Mouse (Mus musculus) liver, embryonic 12.5 days (tissue): ENCODE data around the gene Pygo1. TPM values are rescaled to one million over a fixed set of nuclear protein-coding genes. Genes with fewer than 3 reads are reported as not detected.
A peak's percentile ranks its signal among the peaks of the same experiment; 100 is the strongest.

Experiments
- ATAC-seq: fragments of 200-750 bp; cut with Nextera tagmentation; 2 replicates; pipeline ENCODE4 v1.8.0; 2017; ENCODE audit warnings: moderate number of reproducible peaks, mild to moderate bottlenecking, moderate library complexity
- H3K27ac ChIP-seq: fragments of 300-500 bp; sonication (generic); 2 replicates; pipeline ENCODE4 v1.5.1; 2016; ENCODE audit warnings: mild to moderate bottlenecking
- H3K27me3 ChIP-seq: fragments of 300-500 bp; sonication (generic); replicated peaks from 2 replicates; pipeline ENCODE4 v1.6.1; 2016; ENCODE audit warnings: mild to moderate bottlenecking, moderate library complexity
- H3K36me3 ChIP-seq: fragments of 300-500 bp; sonication (generic); 2 replicates; pipeline ENCODE4 v1.6.1; 2016; ENCODE audit warnings: mild to moderate bottlenecking, moderate library complexity
- H3K4me1 ChIP-seq: fragments of 300-500 bp; sonication (generic); 2 replicates; pipeline ENCODE4 v1.6.1; 2016
- H3K4me2 ChIP-seq: fragments of 300-500 bp; sonication (generic); 2 replicates; pipeline ENCODE4 v1.6.1; 2016; ENCODE audit warnings: mild to moderate bottlenecking, moderate library complexity
- H3K4me3 ChIP-seq: fragments of 300-500 bp; sonication (generic); 2 replicates; pipeline ENCODE4 v1.5.1; 2016; ENCODE audit warnings: mild to moderate bottlenecking, moderate library complexity
- H3K9ac ChIP-seq: fragments of 300-500 bp; sonication (generic); 2 replicates; pipeline ENCODE4 v1.6.1; 2016; ENCODE audit warnings: mild to moderate bottlenecking, moderate library complexity
- H3K9me3 ChIP-seq: fragments of 300-500 bp; sonication (generic); replicated peaks from 2 replicates; pipeline ENCODE4 v1.6.1; 2016; ENCODE audit warnings: mild to moderate bottlenecking, moderate library complexity
- WGBS: fragments of 180-500 bp; shearing (Covaris S2); methylation state at CpG from one replicate; pipeline ENCODE4 v1.1.7; 2016; ENCODE audit not compliant: insufficient replicate concordance; 5-methylcytosine and 5-hydroxymethylcytosine counted together
- polyA plus RNA-seq: library from polyadenylated mRNA; unstranded; fragments of >200 nt; fragmentation: Nextera tagmentation; extraction: Ambion mirVana; gene quantifications from 2 replicates; pipeline ENCODE4 v1.2.1, GENCODE M21; 2016

The Pygo1 gene
- polyA plus RNA-seq, 1 experiment from 2014 or later = 0.35 TPM

GRCm38 (mm10) chr9:72944286-72944685 lies 18.8 kb downstream of the Pygo1 start:
- Histone ChIP-seq H3K27me3 (no peaks in the 10 kb centered on the region), H3K9me3 (peaks cover 3% of the 10 kb centered on the region), H3K9ac (no peak overlapping the region), H3K4me3 (no peak overlapping the region), H3K4me1 (no peaks in the 10 kb centered on the region), H3K4me2 (no peak overlapping the region), H3K27ac (no peak overlapping the region), H3K36me3 (no peaks in the 10 kb centered on the region)
- 74% methylated on average over 13 of the region's 13 CpGs for WGBS
- no peak for ATAC-seq

- Histone ChIP-seq H3K4me2 (no peak overlapping the region), H3K27me3 (no peaks in the 10 kb centered on the region; the same call in 1 of the 2 replicates), H3K9ac (no peak overlapping the region), H3K4me3 (no peak overlapping the region), H3K27ac (no peak overlapping the region), H3K36me3 (no peaks in the 10 kb centered on the region), H3K4me1 (no peaks in the 10 kb centered on the region), H3K9me3 (peaks cover 3% of the 10 kb centered on the region)
- 76% methylated on average over 1 of the region's 1 CpGs for WGBS
- ATAC-seq = no peak
Measured at GRCm38 (mm10) chr9:72947010-72947409, 21.6 kb downstream of the Pygo1 start.

GRCm38 (mm10) chr9:72949572-72949971 lies 24.1 kb downstream of the Pygo1 start:
- WGBS = 67% methylated on average over 7 of the region's 7 CpGs
- Histone ChIP-seq H3K4me1 (no peaks in the 10 kb centered on the region), H3K9ac (no peak overlapping the region), H3K4me2 (no peak overlapping the region), H3K36me3 (no peaks in the 10 kb centered on the region), H3K4me3 (no peak overlapping the region), H3K9me3 (peaks cover 3% of the 10 kb centered on the region), H3K27ac (no peak overlapping the region), H3K27me3 (no peaks in the 10 kb centered on the region; the same call in 1 of the 2 replicates)
- ATAC-seq = no peak

GRCm38 (mm10) chr9:72954746-72955145 lies 29.3 kb downstream of the Pygo1 start:
- no peak overlapping the region for H3K4me3 ChIP-seq
- no peak for ATAC-seq
- WGBS = 43% methylated on average over 2 of the region's 2 CpGs

GRCm38 (mm10) chr9:72955546-72955945 lies 30.1 kb downstream of the Pygo1 start:
- Histone ChIP-seq H3K9me3 (no peaks in the 10 kb centered on the region), H3K9ac (no peak overlapping the region), H3K4me3 (no peak overlapping the region), H3K27me3 (no peaks in the 10 kb centered on the region; the same call in 1 of the 2 replicates), H3K27ac (no peak overlapping the region), H3K4me2 (no peak overlapping the region), H3K4me1 (peaks cover 16% of the 10 kb centered on the region), H3K36me3 (no peaks in the 10 kb centered on the region)
- no peak for ATAC-seq
- WGBS = 29% methylated on average over 1 of the region's 1 CpGs

More at GRCm38 (mm10) chr9:72954746-72955145, 29.3 kb downstream of the Pygo1 start:
- H3K4me1 ChIP-seq = peaks cover 16% of the 10 kb centered on the region
- H3K36me3 ChIP-seq = no peaks in the 10 kb centered on the region
- H3K9ac ChIP-seq = no peak overlapping the region
- no peaks in the 10 kb centered on the region for H3K9me3 ChIP-seq
- H3K27me3 ChIP-seq = no peaks in the 10 kb centered on the region; the same call in 1 of the 2 replicates
- no peak overlapping the region for H3K4me2 ChIP-seq
- H3K27ac ChIP-seq = no peak overlapping the region

GRCm38 (mm10) chr9:72958521-72959450 lies 33.3 kb downstream of the Pygo1 start, which contains the start of the genes Dyx1c1 and Gm44503:
TSS of gene Dyx1c1 (plus strand) at chr9:72958785.
TSS of gene Gm44503 (plus strand) at chr9:72958852.
- Histone ChIP-seq H3K9ac (peak within 1 kb of the TSS; percentile 54), H3K4me1 (peaks cover 16% of the 10 kb centered on the region), H3K9me3 (no peaks in the 10 kb centered on the region), H3K4me2 (peak within 1 kb of the TSS; percentile 60), H3K4me3 (peak within 1 kb of the TSS; percentile 63), H3K27me3 (no peaks in the 10 kb centered on the region), H3K36me3 (no peaks in the 10 kb centered on the region), H3K27ac (peak within 1 kb of the TSS; percentile 22; the same call in 1 of the 2 replicates)
- ATAC-seq = peak; percentile 78
- 2% methylated on average over 43 of the region's 43 CpGs for WGBS

GRCm38 (mm10) chr9:72961346-72961745 lies 35.9 kb downstream of the Pygo1 start:
- H3K4me2 ChIP-seq = no peak overlapping the region
- no peak overlapping the region for H3K9ac ChIP-seq
- peaks cover 16% of the 10 kb centered on the region for H3K4me1 ChIP-seq
- no peaks in the 10 kb centered on the region for H3K9me3 ChIP-seq
- no peak for ATAC-seq
- no peaks in the 10 kb centered on the region for H3K27me3 ChIP-seq
- no peak overlapping the region for H3K4me3 ChIP-seq
- no peak overlapping the region for H3K27ac ChIP-seq
- H3K36me3 ChIP-seq = no peaks in the 10 kb centered on the region
- 66% methylated on average over 8 of the region's 8 CpGs for WGBS

- no peak overlapping the region for H3K9ac ChIP-seq
- 56% methylated on average over 15 of the region's 15 CpGs for WGBS
- peaks cover 16% of the 10 kb centered on the region for H3K4me1 ChIP-seq
- H3K4me3 ChIP-seq = no peak overlapping the region
- no peaks in the 10 kb centered on the region for H3K36me3 ChIP-seq
- no peaks in the 10 kb centered on the region for H3K27me3 ChIP-seq
- H3K9me3 ChIP-seq = no peaks in the 10 kb centered on the region
- H3K4me2 ChIP-seq = no peak overlapping the region
- no peak for ATAC-seq
- no peak overlapping the region for H3K27ac ChIP-seq
Measured at GRCm38 (mm10) chr9:72961959-72962358, 36.5 kb downstream of the Pygo1 start.

- no peak overlapping the region for H3K9ac ChIP-seq
- H3K4me2 ChIP-seq = 0 out of 2 replicates have a peak overlapping the region, but pooled peaks have one; percentile 27
- no peaks in the 10 kb centered on the region for H3K4me1 ChIP-seq
- H3K36me3 ChIP-seq = no peaks in the 10 kb centered on the region
- H3K27ac ChIP-seq = no peak overlapping the region
- H3K27me3 ChIP-seq = no peaks in the 10 kb centered on the region
- WGBS = 29% methylated on average over 11 of the region's 11 CpGs
- ATAC-seq = 0 out of 2 replicates have a peak, but pooled peaks have one; percentile 42
- H3K4me3 ChIP-seq = no peak overlapping the region
- H3K9me3 ChIP-seq = no peaks in the 10 kb centered on the region
Measured at GRCm38 (mm10) chr9:72968349-72969061, 43.1 kb downstream of the Pygo1 start.

- Histone ChIP-seq H3K4me2 (no peak overlapping the region), H3K9me3 (no peaks in the 10 kb centered on the region), H3K36me3 (no peaks in the 10 kb centered on the region), H3K4me1 (no peaks in the 10 kb centered on the region), H3K27ac (no peak overlapping the region), H3K9ac (no peak overlapping the region), H3K4me3 (no peak overlapping the region), H3K27me3 (no peaks in the 10 kb centered on the region)
- whole genome bisulfite sequencing = 61% methylated on average over 7 of the region's 7 CpGs
- no peak for ATAC-seq
Measured at GRCm38 (mm10) chr9:72969874-72970273, 44.4 kb downstream of the Pygo1 start.

- H3K27ac ChIP-seq = no peak overlapping the region
- no peaks in the 10 kb centered on the region for H3K27me3 ChIP-seq
- WGBS = 67% methylated on average over 5 of the region's 5 CpGs
- no peaks in the 10 kb centered on the region for H3K36me3 ChIP-seq
- no peak overlapping the region for H3K4me3 ChIP-seq
- H3K9me3 ChIP-seq = no peaks in the 10 kb centered on the region
- H3K4me1 ChIP-seq = no peaks in the 10 kb centered on the region
- no peak overlapping the region for H3K4me2 ChIP-seq
- no peak overlapping the region for H3K9ac ChIP-seq
- ATAC-seq = no peak
Measured at GRCm38 (mm10) chr9:72972435-72972834, 47.0 kb downstream of the Pygo1 start.

- ATAC-seq = no peak
- H3K9ac ChIP-seq = no peak overlapping the region
- H3K27ac ChIP-seq = no peak overlapping the region
- H3K4me2 ChIP-seq = no peak overlapping the region
- no peaks in the 10 kb centered on the region for H3K4me1 ChIP-seq
- H3K4me3 ChIP-seq = no peak overlapping the region
- H3K27me3 ChIP-seq = no peaks in the 10 kb centered on the region
- no peaks in the 10 kb centered on the region for H3K36me3 ChIP-seq
- H3K9me3 ChIP-seq = no peaks in the 10 kb centered on the region
Measured at GRCm38 (mm10) chr9:72972984-72973383, 47.5 kb downstream of the Pygo1 start.
